Mouse (Mus musculus) thymus, adult 2 months (tissue): ENCODE data around the gene Wwtr1.

Source experiments
- CTCF ChIP-seq: fragments of 200-500 bp; IDR thresholded peaks from 2 replicates; pipeline ENCODE4 v1.5.1; 2012; ENCODE audit warnings: mild to moderate bottlenecking, control low read depth, low read length, moderate library complexity, borderline replicate concordance; ENCODE audit not compliant: control insufficient read depth, poor library complexity, insufficient read depth; ENCODE audit errors: extremely low read depth
- POLR2A ChIP-seq: fragments of 200-500 bp; IDR thresholded peaks from 2 replicates; pipeline ENCODE4 v1.6.1; 2012; ENCODE audit warnings: mild to moderate bottlenecking, low read length, control low read depth, moderate library complexity; ENCODE audit not compliant: control insufficient read depth, poor library complexity, insufficient read depth; ENCODE audit errors: extremely low read depth

DNA sequence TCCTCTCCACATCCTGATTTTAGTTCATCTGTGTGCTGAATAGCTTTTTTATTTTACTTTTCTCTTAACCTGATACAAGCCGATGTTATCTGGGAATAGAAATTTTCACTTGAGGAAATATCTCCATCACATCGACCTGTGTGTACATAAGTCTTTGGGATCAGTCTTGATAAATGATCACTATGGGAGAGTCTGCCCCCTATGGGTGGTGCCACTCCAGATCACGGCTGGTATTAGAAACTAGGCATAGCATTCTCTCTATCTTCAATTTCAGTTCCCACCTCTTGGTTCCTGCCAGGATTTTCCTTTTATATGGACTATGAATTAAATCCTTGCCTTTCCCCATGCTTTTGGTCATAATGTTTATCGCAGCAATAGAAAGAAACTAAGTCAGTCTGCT lies 44.0 kb upstream of the Wwtr1 start:
- TF ChIP-seq POLR2A (no peak), CTCF (no peak)
